Mouse (Mus musculus) heart, embryonic 10.5 days (tissue): ENCODE data around the gene Mgat3. TPM values are rescaled to one million over a fixed set of nuclear protein-coding genes. Genes with fewer than 3 reads are reported as not detected.

Experiments
- DNase-seq: peaks from one replicate; pipeline ENCODE4 v3.0.0-alpha.2; 2017; ENCODE audit warnings: low spot score
- H3K27ac ChIP-seq: fragments of 300-500 bp; sonication (generic); 2 replicates; pipeline ENCODE4 v1.5.1; 2016; ENCODE audit warnings: mild to moderate bottlenecking
- H3K27me3 ChIP-seq: fragments of 300-500 bp; sonication (generic); 2 replicates; pipeline ENCODE4 v1.6.1; 2016; ENCODE audit warnings: mild to moderate bottlenecking; ENCODE audit not compliant: poor library complexity, insufficient read depth, severe bottlenecking
- H3K36me3 ChIP-seq: fragments of 300-500 bp; sonication (generic); 2 replicates; pipeline ENCODE4 v1.6.1; 2016; ENCODE audit warnings: mild to moderate bottlenecking, moderate library complexity
- H3K4me1 ChIP-seq: fragments of 300-500 bp; sonication (generic); 2 replicates; pipeline ENCODE4 v1.6.1; 2016; ENCODE audit warnings: mild to moderate bottlenecking
- H3K4me3 ChIP-seq: fragments of 300-500 bp; sonication (generic); 2 replicates; pipeline ENCODE4 v1.5.1; 2016; ENCODE audit warnings: mild to moderate bottlenecking, moderate library complexity
- H3K9me3 ChIP-seq: fragments of 300-500 bp; sonication (generic); 2 replicates; pipeline ENCODE4 v1.6.1; 2016; ENCODE audit warnings: mild to moderate bottlenecking, moderate library complexity
- WGBS: fragments of 180-500 bp; shearing (Covaris S2); methylation state at CpG from one replicate; pipeline ENCODE4 v1.1.7; 2016; 5-methylcytosine and 5-hydroxymethylcytosine counted together
- polyA plus RNA-seq: library from polyadenylated mRNA; unstranded; fragments of >200 nt; fragmentation: Nextera tagmentation; extraction: Ambion mirVana; gene quantifications from 2 replicates; pipeline ENCODE4 v1.2.1, GENCODE M21; 2016

Mgat3 gene
- polyA plus RNA-seq, 1 experiment from 2014 or later, result 2.8 TPM

- no peak for DNase-seq
- H3K27me3 ChIP-seq, result no peaks in the 10 kb centered on the region
- H3K4me3 ChIP-seq, result no peak overlapping the region
- WGBS, result 90% methylated on average over 22 of the region's 22 CpGs
- H3K9me3 ChIP-seq, result no peaks in the 10 kb centered on the region
- peaks cover 34% of the 10 kb centered on the region for H3K4me1 ChIP-seq
- no peak overlapping the region for H3K27ac ChIP-seq
- H3K36me3 ChIP-seq, result peaks cover 100% of the 10 kb centered on the region
Measured at GRCm38 (mm10) chr15:80157197-80157943, 16.2 kb upstream of the Mgat3 start.

- 64% methylated on average over 5 of the region's 5 CpGs for WGBS
- H3K27ac ChIP-seq, result 0 out of 2 replicates have a peak overlapping the region, but pooled peaks have one; percentile 78
- H3K9me3 ChIP-seq, result no peaks in the 10 kb centered on the region
- H3K4me3 ChIP-seq, result no peak overlapping the region
- H3K4me1 ChIP-seq, result peaks cover 34% of the 10 kb centered on the region
- DNase-seq, result no peak
- H3K36me3 ChIP-seq, result peaks cover 100% of the 10 kb centered on the region
- no peaks in the 10 kb centered on the region for H3K27me3 ChIP-seq
Measured at GRCm38 (mm10) chr15:80158001-80158706, 15.4 kb upstream of the Mgat3 start.

GRCm38 (mm10) chr15:80158707-80159090, 14.8 kb upstream of the Mgat3 start:
- Histone ChIP-seq H3K4me1 (peaks cover 38% of the 10 kb centered on the region), H3K9me3 (no peaks in the 10 kb centered on the region), H3K27ac (peak overlapping the region; percentile 78; the same call in 1 of the 2 replicates), H3K4me3 (no peak overlapping the region), H3K27me3 (no peaks in the 10 kb centered on the region), H3K36me3 (peaks cover 98% of the 10 kb centered on the region)
- DNase-seq, result no peak
- 55% methylated on average over 4 of the region's 4 CpGs for WGBS

- Histone ChIP-seq H3K36me3 (peaks cover 91% of the 10 kb centered on the region), H3K4me3 (no peak overlapping the region), H3K9me3 (no peaks in the 10 kb centered on the region), H3K27ac (peak overlapping the region; percentile 78), H3K4me1 (peaks cover 38% of the 10 kb centered on the region), H3K27me3 (no peaks in the 10 kb centered on the region)
- WGBS, result 35% methylated on average over 8 of the region's 8 CpGs
- no peak for DNase-seq
Measured at GRCm38 (mm10) chr15:80159286-80159901, 14.1 kb upstream of the Mgat3 start.

- Histone ChIP-seq H3K27ac (peak overlapping the region; percentile 78), H3K9me3 (no peaks in the 10 kb centered on the region), H3K27me3 (no peaks in the 10 kb centered on the region), H3K4me3 (no peak overlapping the region), H3K36me3 (peaks cover 83% of the 10 kb centered on the region), H3K4me1 (peaks cover 38% of the 10 kb centered on the region)
- 88% methylated on average over 13 of the region's 13 CpGs for WGBS
- DNase-seq, result no peak
Measured at GRCm38 (mm10) chr15:80160223-80160622, 13.3 kb upstream of the Mgat3 start.

- 83% methylated on average over 4 of the region's 4 CpGs for WGBS
- no peak overlapping the region; the same call in 1 of the 2 replicates for H3K27ac ChIP-seq
Measured at GRCm38 (mm10) chr15:80160726-80161125, 12.8 kb upstream of the Mgat3 start.

GRCm38 (mm10) chr15:80161199-80161598, 12.3 kb upstream of the Mgat3 start:
- Histone ChIP-seq H3K4me3 (no peak overlapping the region), H3K4me1 (peaks cover 38% of the 10 kb centered on the region), H3K9me3 (no peaks in the 10 kb centered on the region), H3K27ac (no peak overlapping the region), H3K36me3 (peaks cover 73% of the 10 kb centered on the region), H3K27me3 (no peaks in the 10 kb centered on the region)
- WGBS, result 94% methylated on average over 3 of the region's 3 CpGs
- no peak for DNase-seq

More at GRCm38 (mm10) chr15:80160726-80161125, 12.8 kb upstream of the Mgat3 start:
- no peak for DNase-seq
- H3K36me3 ChIP-seq, result peaks cover 78% of the 10 kb centered on the region
- H3K4me1 ChIP-seq, result peaks cover 38% of the 10 kb centered on the region
- H3K4me3 ChIP-seq, result no peak overlapping the region
- no peaks in the 10 kb centered on the region for H3K9me3 ChIP-seq
- H3K27me3 ChIP-seq, result no peaks in the 10 kb centered on the region

- H3K9me3 ChIP-seq, result no peaks in the 10 kb centered on the region
- H3K27ac ChIP-seq, result no peak overlapping the region
- H3K36me3 ChIP-seq, result peaks cover 60% of the 10 kb centered on the region
- no peak overlapping the region for H3K4me3 ChIP-seq
- 86% methylated on average over 4 of the region's 4 CpGs for WGBS
- no peaks in the 10 kb centered on the region for H3K27me3 ChIP-seq
- peaks cover 38% of the 10 kb centered on the region for H3K4me1 ChIP-seq
- no peak for DNase-seq
Measured at GRCm38 (mm10) chr15:80162401-80162964, 11.0 kb upstream of the Mgat3 start.

- Histone ChIP-seq H3K9me3 (no peaks in the 10 kb centered on the region), H3K27ac (no peak overlapping the region), H3K4me3 (no peak overlapping the region), H3K27me3 (no peaks in the 10 kb centered on the region), H3K4me1 (peaks cover 38% of the 10 kb centered on the region), H3K36me3 (peaks cover 53% of the 10 kb centered on the region)
- WGBS, result 85% methylated on average over 11 of the region's 11 CpGs
- no peak for DNase-seq
Measured at GRCm38 (mm10) chr15:80163274-80163673, 10.2 kb upstream of the Mgat3 start.

- Histone ChIP-seq H3K36me3 (peaks cover 48% of the 10 kb centered on the region), H3K27ac (no peak overlapping the region), H3K4me3 (no peak overlapping the region), H3K9me3 (no peaks in the 10 kb centered on the region), H3K27me3 (no peaks in the 10 kb centered on the region), H3K4me1 (peaks cover 34% of the 10 kb centered on the region)
- WGBS, result 94% methylated on average over 4 of the region's 4 CpGs
- DNase-seq, result no peak
Measured at GRCm38 (mm10) chr15:80163716-80164115, 9.8 kb upstream of the Mgat3 start.

GRCm38 (mm10) chr15:80165396-80165795, 8.1 kb upstream of the Mgat3 start:
- Histone ChIP-seq H3K27me3 (peaks cover 8% of the 10 kb centered on the region; the same call in 1 of the 2 replicates), H3K4me1 (peaks cover 22% of the 10 kb centered on the region), H3K9me3 (no peaks in the 10 kb centered on the region), H3K27ac (no peak overlapping the region), H3K4me3 (no peak overlapping the region), H3K36me3 (peaks cover 31% of the 10 kb centered on the region)
- WGBS, result 60% methylated on average over 5 of the region's 5 CpGs
- DNase-seq, result no peak

- peaks cover 37% of the 10 kb centered on the region for H3K4me1 ChIP-seq
- DNase-seq, result no peak
- no peak overlapping the region for H3K27ac ChIP-seq
- no peaks in the 10 kb centered on the region for H3K36me3 ChIP-seq
- no peak overlapping the region for H3K4me3 ChIP-seq
- 94% methylated on average over 1 of the region's 1 CpGs for WGBS
- H3K9me3 ChIP-seq, result no peaks in the 10 kb centered on the region
- H3K27me3 ChIP-seq, result peaks cover 30% of the 10 kb centered on the region
Measured at GRCm38 (mm10) chr15:80169484-80169883, 4.0 kb upstream of the Mgat3 start.
